Mouse (Mus musculus): ENCODE results near the gene Zbtb41. TPM values are rescaled to one million over a fixed set of nuclear protein-coding genes. Genes with fewer than 3 reads are reported as not detected.

The Zbtb41 gene
- total and polyA plus RNA-seq, 2 experiments from 2014 or later: 13.2 to 54.5 TPM

DNA sequence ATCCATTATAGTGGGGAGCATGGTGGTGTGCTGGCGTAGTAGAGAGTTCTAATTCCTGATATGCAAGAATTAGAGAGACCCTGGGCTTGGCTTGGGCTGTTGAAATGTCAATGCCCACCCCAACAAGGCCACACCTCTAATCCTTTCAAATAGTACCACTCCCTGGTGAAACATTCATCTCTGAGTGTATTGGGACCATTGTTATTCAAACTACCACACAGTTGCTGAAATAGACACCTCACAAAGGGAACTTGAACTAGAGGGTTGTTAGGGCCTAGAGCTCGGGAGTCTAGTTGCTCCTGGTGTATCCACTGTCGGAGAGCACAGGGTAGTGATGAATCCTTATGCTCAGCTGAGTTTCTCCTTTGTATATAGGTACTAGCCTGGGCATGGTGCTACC, 72.5 kb downstream of the Zbtb41 start:
- H3K9ac ChIP-seq (replicated peaks; ENCODE audit: low read length, poor library complexity, severe bottlenecking): no peak overlapping the region
- H3K4me2 ChIP-seq (ENCODE audit: low read depth, low read length, poor library complexity, severe bottlenecking): no peak overlapping the region
- TF ChIP-seq CTCF (IDR thresholded peaks at IDR 0.05): no peak
- H3K36me3 ChIP-seq (ENCODE audit: insufficient read depth, low read length): no peaks in the 10 kb centered on the region
- no peak overlapping the region for H3K27ac ChIP-seq (ENCODE audit: low read depth, low read length)
- no peaks in the 10 kb centered on the region for H3K4me1 ChIP-seq (ENCODE audit: insufficient read depth, low read length)
- no peaks in the 10 kb centered on the region for H3K27me3 ChIP-seq (ENCODE audit: insufficient read depth, low read length)
- DNase-seq (ENCODE audit: low spot score) (no peak), ATAC-seq (ENCODE audit: low FRiP score) (no peak)
- WGBS: 60% methylated on average over 3 of the region's 3 CpGs
- H3K9me3 ChIP-seq (ENCODE audit: low read length): no peaks in the 10 kb centered on the region
- no peak overlapping the region for H3K4me3 ChIP-seq (ENCODE audit: low read depth, low read length)

DNA sequence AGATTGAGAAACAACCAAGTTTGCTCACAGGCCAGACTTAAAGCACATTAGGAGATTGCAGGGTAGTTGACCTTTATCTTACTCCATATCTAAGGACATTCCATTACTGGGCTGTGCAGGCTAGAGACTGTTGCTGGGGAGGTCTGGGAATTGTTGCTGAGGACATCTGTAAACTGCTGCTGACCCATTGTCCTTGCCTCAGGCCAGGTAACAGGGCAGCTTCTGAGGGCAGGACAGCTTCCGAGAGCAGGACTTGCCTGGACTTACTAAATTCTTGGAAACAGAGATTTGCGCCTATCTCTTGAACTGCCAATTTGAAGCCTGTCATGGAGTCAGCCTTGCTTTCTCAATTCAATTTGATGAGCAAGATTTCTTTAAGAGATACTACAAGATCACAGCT, 73.3 kb downstream of the Zbtb41 start:
- no peak for ATAC-seq (ENCODE audit: low FRiP score)

DNA sequence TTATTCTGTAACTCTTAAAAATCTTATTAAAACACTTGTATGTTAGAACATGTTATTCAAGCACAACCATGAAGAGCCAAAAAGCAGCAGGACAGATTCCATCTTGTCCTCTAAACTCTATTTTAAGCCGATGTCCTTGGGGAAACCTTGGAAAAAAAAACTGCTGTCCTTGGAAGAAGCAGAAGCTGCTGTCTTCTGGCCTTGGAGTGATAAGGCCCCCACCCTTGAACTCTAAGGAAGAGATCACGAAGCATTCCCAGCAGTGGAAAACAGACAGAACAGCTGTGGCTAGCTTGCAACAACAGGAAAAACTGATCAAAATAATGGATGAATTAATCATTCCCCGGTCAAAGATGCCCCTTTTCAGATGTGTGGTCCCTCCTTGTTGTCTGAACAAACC, 74.1 kb downstream of the Zbtb41 start:
- Histone ChIP-seq H3K9ac (replicated peaks; ENCODE audit: low read length, poor library complexity, severe bottlenecking) (no peak overlapping the region), H3K27me3 (ENCODE audit: insufficient read depth, low read length) (no peaks in the 10 kb centered on the region), H3K4me2 (ENCODE audit: low read depth, low read length, poor library complexity, severe bottlenecking) (no peak overlapping the region), H3K4me3 (ENCODE audit: low read depth, low read length) (no peak overlapping the region), H3K9me3 (ENCODE audit: low read length) (no peaks in the 10 kb centered on the region), H3K27ac (ENCODE audit: low read depth, low read length) (no peak overlapping the region), H3K4me1 (ENCODE audit: insufficient read depth, low read length) (no peaks in the 10 kb centered on the region), H3K36me3 (ENCODE audit: insufficient read depth, low read length) (no peaks in the 10 kb centered on the region)
- no peak for DNase-seq (ENCODE audit: low spot score)
- ATAC-seq (ENCODE audit: low FRiP score): no peak
- no peak for TF ChIP-seq CTCF (IDR thresholded peaks at IDR 0.05)
- 88% methylated on average over 3 of the region's 3 CpGs for WGBS

More for the DNA sequence above, 73.3 kb downstream of the Zbtb41 start:
- Histone ChIP-seq H3K9ac (replicated peaks; ENCODE audit: low read length, poor library complexity, severe bottlenecking) (no peak overlapping the region), H3K27ac (ENCODE audit: low read depth, low read length) (no peak overlapping the region), H3K4me3 (ENCODE audit: low read depth, low read length) (no peak overlapping the region), H3K4me1 (ENCODE audit: insufficient read depth, low read length) (no peaks in the 10 kb centered on the region), H3K36me3 (ENCODE audit: insufficient read depth, low read length) (no peaks in the 10 kb centered on the region), H3K27me3 (ENCODE audit: insufficient read depth, low read length) (no peaks in the 10 kb centered on the region), H3K9me3 (ENCODE audit: low read length) (no peaks in the 10 kb centered on the region), H3K4me2 (ENCODE audit: low read depth, low read length, poor library complexity, severe bottlenecking) (no peak overlapping the region)
- no peak for TF ChIP-seq CTCF (IDR thresholded peaks at IDR 0.05)
- WGBS: 92% methylated on average over 2 of the region's 2 CpGs
- DNase-seq (ENCODE audit: low spot score): no peak

DNA sequence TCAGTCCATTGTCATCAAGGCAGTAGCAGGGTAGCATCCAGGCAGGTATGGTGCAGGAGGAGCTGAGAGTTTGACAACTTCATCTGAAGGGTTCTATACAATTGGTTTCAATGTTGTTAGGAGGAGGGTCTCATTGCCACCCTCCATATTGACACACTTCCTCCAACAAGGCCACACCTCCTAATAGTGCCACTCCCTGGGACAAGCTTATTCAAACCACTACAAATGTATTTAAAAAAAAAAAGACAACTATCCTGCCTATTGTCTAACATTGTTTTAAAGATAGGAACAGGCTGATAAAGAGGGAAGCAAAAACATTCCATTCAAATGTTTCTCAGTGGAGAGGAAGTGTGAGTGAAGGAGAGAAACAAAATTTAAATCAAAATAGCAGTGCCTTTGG, 77.7 kb downstream of the Zbtb41 start:
- no peaks in the 10 kb centered on the region for H3K4me1 ChIP-seq (ENCODE audit: insufficient read depth, low read length)
- ATAC-seq (ENCODE audit: low FRiP score) (no peak), DNase-seq (ENCODE audit: low spot score) (no peak)
- no peaks in the 10 kb centered on the region for H3K27me3 ChIP-seq (ENCODE audit: insufficient read depth, low read length)
- no peaks in the 10 kb centered on the region for H3K9me3 ChIP-seq (ENCODE audit: low read length)
- no peak overlapping the region for H3K4me2 ChIP-seq (ENCODE audit: low read depth, low read length, poor library complexity, severe bottlenecking)
- H3K9ac ChIP-seq (replicated peaks; ENCODE audit: low read length, poor library complexity, severe bottlenecking): no peak overlapping the region
- H3K36me3 ChIP-seq (ENCODE audit: insufficient read depth, low read length): no peaks in the 10 kb centered on the region
- H3K27ac ChIP-seq (ENCODE audit: low read depth, low read length): no peak overlapping the region
- no peak for TF ChIP-seq CTCF (IDR thresholded peaks at IDR 0.05)
- no peak overlapping the region for H3K4me3 ChIP-seq (ENCODE audit: low read depth, low read length)

DNA sequence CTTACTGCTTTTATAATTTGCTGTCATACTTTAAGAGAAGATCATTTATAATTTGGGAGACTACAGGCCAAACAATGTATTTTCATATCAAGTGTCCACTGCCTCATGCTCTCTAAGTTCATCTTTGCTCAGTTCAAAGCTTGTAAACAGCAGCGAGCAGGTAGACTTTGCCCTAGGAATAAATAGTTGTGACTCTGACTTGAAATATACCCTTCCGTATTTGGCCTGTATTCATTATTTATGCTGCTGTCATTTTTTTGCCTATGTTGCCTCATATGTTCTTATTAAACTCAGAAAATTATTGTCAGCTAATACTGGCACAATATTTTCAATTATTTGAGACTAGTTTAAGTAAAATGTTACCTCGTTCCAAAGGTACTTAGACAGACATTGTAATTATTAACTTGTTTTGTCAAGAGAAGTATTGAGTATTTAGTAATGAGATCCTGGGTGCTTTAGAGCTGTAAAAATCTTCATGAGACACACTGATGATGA, 79.2 kb downstream of the Zbtb41 start, which contains the start of gene F13b:
TSS of gene F13b (plus strand) at position 445 of the 495 bp plus-strand sequence.
- Histone ChIP-seq H3K4me1 (ENCODE audit: insufficient read depth, low read length) (no peaks in the 10 kb centered on the region), H3K9ac (replicated peaks; ENCODE audit: low read length, poor library complexity, severe bottlenecking) (no peak within 1 kb of the TSS), H3K27me3 (ENCODE audit: insufficient read depth, low read length) (no peaks in the 10 kb centered on the region), H3K9me3 (ENCODE audit: low read length) (no peaks in the 10 kb centered on the region), H3K36me3 (ENCODE audit: insufficient read depth, low read length) (no peaks in the 10 kb centered on the region), H3K27ac (ENCODE audit: low read depth, low read length) (no peak within 1 kb of the TSS), H3K4me3 (ENCODE audit: low read depth, low read length) (no peak within 1 kb of the TSS), H3K4me2 (ENCODE audit: low read depth, low read length, poor library complexity, severe bottlenecking) (no peak within 1 kb of the TSS)
- no peak for TF ChIP-seq CTCF (IDR thresholded peaks at IDR 0.05)
- WGBS: 90% methylated on average over 3 of the region's 3 CpGs
- no peak for DNase-seq (ENCODE audit: low spot score)
- no peak for ATAC-seq (ENCODE audit: low FRiP score)

Other genes starting within 250 kb of the Zbtb41 start
- gene Crb1, start 45.2 kb upstream of the Zbtb41 start, total RNA-seq (2014; rRNA removed): 3.0 and 7.9 TPM in 2 replicates
- 1.1 and 1.8 TPM in 2 replicates for gene Crb1, start 45.2 kb upstream of the Zbtb41 start, polyA plus RNA-seq (2015; fragmentation: Nextera tagmentation; extraction: Ambion mirVana)
- 2.7 and 4.0 TPM in 2 replicates for gene Aspm, start 32.5 kb downstream of the Zbtb41 start, total RNA-seq (2014; rRNA removed)
- 0.65 and 0.75 TPM in 2 replicates for gene Aspm, start 32.5 kb downstream of the Zbtb41 start, polyA plus RNA-seq (2015; fragmentation: Nextera tagmentation; extraction: Ambion mirVana)
- not detected in 2 replicates for gene F13b, start 79.4 kb downstream of the Zbtb41 start, total RNA-seq (2014; rRNA removed)
- not detected in 2 replicates for gene F13b, start 79.4 kb downstream of the Zbtb41 start, polyA plus RNA-seq (2015; fragmentation: Nextera tagmentation; extraction: Ambion mirVana)
- not detected in 2 replicates for gene Cfhr1, start 138.0 kb downstream of the Zbtb41 start, total RNA-seq (2014; rRNA removed)
- not detected in 2 replicates for gene Cfhr1, start 138.0 kb downstream of the Zbtb41 start, polyA plus RNA-seq (2015; fragmentation: Nextera tagmentation; extraction: Ambion mirVana)